Mouse (Mus musculus): ENCODE data around the gene Dmp1.

Gene Dmp1

DNA sequence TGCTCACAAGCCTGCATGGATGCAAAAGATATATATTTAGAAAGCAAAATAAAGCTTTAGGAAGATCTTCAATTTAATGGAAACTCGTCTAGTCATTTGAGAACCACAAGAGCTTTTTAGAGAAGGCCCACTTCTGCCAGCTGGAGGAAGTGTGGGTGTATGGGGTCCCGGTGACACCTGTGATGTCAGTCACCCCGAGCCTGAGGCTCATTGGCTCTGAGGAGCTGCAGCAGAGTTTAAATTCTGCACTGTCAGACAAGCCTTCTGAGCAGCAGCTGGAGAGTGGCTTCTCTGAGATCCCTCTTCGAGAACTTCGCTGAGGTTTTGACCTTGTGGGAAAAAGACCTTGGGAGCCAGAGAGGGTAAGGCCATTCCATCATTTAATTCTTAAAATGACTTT is at the start of gene Dmp1:
Gene Dmp1 (plus strand): TSS at position 263 of the 400 bp plus-strand sequence.
- no peak for DNase-seq

DNA sequence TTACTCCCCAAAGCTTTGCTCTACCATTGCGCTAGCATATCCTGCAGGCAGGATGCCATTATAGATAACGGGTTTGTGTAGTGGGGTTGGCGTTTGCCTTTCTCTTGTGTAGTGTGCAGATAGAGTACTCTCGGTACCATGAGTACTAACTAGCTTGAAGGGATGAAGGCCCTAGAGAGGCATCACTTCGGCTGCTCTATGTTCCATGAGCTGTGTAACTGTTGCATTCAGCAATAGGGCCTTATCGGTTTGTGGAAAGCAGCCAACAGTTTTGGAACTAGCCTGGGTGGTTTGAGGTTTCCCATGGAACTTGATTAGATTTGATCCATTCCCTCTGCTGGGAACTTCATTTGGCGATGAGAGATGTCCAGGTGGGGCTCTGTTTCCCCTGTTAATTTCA is 44.7 kb upstream of the Dmp1 start:
- no peak for DNase-seq

DNA sequence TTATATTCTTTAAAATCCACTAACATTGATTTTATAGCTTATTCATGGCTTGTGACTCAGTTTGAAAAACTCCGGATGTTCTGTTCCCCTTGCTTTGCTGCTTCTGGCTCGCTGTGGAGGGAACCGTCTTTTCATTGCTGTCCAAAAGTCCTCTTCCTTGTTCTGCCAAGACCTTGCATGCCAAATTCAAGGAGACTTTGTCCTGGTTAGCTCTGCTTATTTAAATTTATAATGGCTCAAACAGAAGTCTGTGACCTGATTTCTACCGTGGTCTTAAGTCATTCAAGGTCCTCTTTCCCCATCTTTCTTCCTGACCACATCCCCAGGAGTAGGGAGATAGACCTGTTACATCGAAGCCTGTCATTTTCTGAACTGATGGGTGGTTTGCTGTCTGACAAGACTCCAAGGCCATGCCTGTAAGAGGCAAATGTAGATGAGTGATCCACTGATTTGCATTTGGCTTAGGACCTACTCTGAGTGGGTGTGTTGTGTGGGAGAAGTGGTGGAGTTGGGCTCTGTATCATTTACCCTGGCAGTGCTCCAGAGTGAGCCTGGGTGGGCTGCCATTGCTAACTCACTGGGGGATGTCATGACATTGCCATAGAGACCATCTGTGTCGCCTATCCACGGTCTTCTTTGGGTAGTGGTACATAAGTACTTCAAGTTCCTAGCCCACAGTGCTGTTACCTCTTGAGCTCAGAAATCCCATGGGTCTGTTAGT is 43.9 kb upstream of the Dmp1 start:
- DNase-seq = peak; percentile 65

DNA sequence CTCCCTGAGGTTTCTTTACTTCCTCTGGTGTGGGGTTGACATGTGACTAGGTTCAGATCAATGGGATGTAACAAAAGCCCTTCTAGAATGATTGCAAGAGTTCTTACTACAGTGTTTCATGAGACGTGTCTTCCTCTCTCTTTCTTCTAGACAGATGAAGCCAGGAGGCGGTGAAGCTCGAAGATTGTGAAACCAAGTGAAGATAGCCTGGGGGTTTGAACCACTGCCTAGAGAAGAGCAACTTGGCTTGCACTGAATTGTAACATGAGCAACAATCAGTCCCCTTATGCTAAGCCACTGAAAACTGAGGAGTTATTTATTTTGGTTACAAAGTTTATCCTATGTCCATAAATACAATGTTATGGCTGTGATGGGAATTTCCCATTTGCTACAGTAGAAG is 41.8 kb upstream of the Dmp1 start:
- no peak for DNase-seq

DNA sequence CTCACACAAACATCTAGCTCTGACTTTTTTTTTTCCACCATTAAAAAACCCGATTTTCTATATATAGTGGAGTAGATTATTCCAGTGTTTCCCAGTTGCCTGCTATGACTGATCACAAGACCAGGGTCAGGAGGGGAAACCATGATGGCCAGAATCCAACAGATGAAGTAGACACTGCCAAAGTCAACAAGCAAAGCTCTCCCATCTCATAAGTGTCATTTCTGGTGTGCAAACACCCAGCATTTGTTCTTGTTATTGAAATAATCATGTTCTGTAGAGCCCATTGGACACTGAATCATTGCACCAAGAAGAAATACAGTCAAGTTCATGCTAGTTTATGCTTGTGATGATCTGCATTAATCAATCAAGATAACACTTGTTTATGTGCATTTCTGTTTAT is 41.0 kb upstream of the Dmp1 start:
- DNase-seq = peak; percentile 70

DNA sequence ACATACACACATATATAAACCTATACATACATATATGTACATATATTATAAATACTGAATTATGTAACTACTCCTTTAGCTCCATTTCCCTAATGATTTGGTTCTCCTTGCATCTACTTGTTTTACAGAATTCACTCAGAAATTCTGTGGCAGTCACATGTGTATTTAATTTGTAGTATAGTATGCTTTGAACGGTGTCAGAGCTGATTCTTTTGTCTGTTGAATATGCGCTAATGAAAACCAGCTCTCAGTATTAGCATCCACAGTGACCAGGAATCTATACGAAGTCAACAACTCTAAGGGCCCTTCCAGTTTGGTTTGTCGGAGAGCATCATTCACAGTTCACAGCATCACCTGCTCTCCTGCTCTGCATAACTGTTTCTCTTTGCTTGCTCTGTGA is 38.9 kb upstream of the Dmp1 start:
- no peak for DNase-seq

DNA sequence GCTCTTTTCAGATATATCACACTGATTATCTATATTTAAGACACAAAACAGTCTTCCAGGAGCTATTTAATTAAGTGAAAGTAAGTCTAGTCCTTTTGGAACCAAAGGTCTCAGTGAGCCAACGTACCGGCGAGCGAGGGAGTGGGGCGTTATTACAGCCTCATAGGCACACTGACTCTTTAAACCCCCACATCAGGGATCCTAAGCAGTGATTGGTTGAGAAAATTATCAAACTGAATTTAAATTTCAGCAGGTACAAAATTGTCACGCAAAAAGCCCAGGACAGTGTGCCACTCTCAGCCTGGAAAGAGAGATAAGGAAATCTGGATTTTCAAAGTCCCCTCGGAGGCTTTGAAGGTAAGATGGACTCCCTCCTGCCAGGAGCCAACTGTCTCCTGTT is 32.0 kb upstream of the Dmp1 start, which contains the start of gene Dspp:
Gene Dspp (plus strand): TSS at position 301 of the 400 bp plus-strand sequence.
- no peak for DNase-seq

DNA sequence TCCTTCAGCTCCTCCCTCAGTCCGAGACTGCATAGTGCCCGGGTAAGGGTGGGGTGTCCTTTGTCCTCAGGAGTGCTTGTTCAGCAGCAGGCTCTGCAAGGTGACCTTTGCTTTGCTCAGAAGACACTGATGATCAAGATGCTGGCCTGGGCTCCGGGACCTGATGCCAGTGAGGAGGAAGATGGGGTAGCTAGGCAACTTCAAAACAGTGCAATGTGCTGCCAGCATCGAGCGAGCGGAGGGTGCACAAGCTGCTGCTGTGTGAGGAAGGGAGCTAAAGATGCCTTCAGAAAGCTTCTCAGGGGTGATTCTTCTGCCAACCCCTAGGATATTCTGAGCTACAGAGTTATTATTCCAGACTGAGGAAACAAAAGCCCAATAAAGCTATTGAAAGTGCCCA is 29.3 kb upstream of the Dmp1 start:
- no peak for DNase-seq

DNA sequence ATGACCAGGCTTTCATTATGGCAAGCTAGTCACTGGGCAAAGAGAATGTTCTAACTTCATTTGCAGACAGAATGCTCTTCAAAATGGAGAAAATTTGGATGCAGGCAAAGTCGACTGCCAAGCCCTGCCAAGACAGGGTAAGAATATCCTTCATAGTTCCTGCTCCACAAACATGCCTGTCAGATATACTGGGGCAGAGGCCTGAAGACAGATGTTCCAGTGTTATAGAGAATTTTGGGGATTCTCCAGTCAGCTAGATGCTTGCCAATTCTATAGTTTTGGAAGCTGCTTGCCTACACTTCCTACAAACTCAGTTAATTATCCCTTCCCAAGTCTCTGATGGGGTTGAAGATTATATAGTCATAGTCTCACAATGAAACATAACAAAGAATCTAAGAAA is 18.7 kb upstream of the Dmp1 start:
- no peak for DNase-seq

DNA sequence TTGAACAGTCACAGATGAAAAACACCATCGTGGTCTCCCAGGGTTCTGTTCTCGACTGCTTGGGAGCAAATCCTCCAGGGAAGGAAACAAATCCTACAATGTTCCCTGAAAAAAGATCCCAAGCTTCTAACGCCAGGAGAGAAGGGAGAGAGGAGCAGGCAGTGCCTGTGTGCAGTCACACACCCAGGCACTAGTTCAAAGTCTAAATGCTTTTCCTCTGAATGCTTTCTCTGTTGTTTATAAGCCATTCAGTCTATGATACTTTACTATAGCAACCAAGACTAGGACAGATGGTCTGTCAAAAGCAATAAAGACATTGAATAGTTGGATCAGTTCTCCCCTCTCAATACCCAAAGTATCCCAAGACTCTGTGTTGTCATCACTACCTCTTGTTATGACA is 15.1 kb upstream of the Dmp1 start:
- DNase-seq = peak; percentile 3

DNA sequence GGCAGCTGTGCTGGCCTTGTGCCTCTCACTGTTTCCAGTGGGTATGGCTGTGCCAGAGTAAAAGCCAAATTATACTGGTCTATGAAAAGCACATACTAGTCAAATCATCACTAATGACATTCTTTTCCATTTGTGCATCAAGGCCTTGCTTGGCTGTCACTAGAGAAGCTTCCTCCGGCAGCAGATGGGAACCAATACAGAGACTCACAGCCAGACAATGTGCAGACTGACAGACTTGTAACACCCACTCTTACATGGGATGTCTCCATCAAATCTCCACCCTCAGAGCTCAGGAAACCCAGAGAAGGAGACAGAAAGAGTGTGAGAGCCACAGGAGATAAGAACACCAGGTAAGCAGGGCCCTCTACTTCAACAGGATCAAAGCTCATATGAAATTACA is 7.3 kb upstream of the Dmp1 start:
- no peak for DNase-seq

DNA sequence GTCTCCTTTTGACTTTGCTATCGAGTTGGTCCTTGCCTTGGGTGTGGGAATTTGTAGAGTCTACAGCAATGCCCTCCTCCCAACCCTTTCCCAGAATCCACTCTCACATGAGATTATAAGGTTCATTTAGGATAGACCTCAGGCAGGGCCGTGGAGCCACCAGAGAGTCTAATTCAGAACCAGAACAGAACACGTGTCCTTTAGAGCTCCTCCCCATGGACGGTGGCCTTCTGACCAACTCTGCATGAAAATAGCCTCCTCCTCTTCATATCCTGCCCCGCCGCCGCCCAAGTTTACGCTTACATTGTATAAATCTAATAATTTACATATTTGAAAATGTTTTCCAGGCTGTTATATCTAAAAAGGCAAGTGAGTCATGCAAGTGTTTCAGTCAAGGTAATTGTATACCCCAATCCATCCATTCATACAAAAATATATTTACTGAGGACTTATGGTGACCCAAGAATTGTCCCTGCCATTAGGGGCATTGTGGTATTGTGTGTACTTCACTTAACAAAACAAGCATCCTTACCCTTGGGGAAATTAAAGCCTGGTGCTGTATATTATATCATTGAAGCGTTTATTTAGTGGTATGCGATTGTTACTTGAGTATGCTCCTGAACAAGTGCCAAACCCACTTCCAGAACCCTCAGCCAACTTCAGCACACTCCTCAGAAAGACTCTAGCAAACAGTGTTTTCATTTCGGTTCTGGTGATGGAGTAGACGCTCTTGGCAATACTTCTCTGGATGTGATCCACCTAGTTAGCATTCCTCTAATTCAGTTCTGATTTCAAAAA is 1.1 kb upstream of the Dmp1 start:
- DNase-seq = no peak

DNA sequence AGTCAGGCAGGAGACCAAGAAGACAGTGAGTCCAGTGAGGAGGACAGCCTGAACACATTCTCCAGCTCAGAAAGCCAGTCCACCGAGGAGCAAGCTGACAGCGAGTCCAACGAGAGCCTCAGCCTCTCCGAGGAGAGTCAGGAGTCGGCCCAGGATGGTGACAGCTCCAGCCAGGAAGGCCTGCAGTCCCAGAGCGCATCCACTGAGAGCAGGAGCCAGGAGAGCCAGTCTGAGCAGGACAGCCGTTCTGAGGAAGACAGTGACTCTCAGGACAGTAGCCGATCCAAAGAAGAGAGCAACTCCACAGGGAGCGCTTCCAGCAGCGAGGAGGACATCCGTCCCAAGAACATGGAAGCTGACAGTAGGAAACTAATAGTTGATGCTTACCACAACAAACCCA is 10.1 kb downstream of the Dmp1 start:
- DNase-seq = no peak

DNA sequence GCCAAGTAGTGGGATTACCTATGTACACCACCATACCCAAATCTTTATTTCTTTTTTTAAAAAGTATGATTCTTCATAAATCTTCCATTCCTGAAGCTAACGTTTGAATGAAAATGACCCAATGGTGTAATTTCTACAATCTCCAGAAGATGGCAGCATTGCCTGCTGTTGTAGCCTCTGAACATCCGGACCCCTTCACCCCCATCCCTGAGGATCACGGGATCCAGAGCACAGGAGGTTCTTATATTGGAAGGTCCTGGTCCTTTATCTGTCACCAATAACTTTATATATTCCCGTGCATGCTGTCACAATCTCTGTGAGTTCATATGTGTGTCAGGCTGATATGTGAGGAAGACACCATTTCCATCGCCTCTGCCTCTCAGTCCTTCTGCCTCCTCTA is 16.5 kb downstream of the Dmp1 start:
- DNase-seq = peak; percentile 43

DNA sequence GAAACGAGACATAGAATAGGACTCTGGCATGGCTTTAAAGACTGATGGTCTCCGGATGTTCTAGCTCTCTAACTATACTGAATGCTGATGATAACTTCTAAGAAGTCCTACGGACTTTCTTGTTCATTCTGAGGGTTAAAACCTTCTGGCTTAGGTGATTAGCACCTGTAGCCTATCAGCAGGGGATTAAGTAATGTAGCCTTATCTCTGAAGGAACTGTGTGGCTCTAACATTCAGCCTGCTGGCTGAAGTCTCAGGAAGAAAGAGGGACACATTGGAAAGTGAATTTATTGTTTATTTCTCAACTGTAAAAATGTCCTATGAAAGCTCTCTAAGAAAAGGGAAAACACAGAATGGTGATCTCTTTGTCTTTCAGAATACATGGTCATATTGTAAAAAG is 21.9 kb downstream of the Dmp1 start:
- no peak for DNase-seq

DNA sequence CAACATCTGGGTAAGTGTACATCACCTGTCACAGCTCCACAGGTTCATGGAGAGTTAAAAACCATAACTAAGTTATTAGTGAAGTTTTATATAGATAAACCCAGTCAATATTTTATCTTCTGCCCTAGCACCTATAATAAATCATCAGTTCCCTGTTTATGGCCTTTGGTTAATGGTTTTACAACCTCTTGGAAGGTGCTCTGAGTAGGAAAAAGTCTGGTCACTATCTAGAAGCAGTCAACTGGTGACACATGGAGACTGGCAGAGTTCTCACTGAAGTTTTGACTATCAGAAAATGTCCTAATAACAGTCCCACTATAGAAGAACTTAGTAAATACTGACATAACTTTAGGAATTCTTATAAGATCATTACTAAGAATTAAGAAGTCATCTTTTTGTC is 22.3 kb downstream of the Dmp1 start:
- no peak for DNase-seq

DNA sequence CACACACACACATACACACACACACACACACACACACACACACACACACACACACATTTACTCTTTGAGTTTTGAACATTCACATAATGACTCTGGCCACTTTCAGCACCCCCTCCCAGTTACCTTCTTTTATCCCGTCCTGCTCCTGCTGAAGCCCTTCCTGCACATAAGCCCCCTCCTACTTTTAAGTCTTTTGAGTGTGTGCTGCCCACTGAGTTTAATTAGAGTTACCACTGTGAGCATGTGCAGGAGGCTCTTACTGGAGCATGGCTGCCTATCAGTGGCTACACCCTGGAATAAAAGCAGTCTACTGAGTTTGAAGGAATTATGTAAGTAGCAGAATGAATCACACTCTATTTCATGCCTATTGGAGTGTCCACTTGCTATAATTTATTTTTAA is 26.1 kb downstream of the Dmp1 start:
- DNase-seq = no peak

DNA sequence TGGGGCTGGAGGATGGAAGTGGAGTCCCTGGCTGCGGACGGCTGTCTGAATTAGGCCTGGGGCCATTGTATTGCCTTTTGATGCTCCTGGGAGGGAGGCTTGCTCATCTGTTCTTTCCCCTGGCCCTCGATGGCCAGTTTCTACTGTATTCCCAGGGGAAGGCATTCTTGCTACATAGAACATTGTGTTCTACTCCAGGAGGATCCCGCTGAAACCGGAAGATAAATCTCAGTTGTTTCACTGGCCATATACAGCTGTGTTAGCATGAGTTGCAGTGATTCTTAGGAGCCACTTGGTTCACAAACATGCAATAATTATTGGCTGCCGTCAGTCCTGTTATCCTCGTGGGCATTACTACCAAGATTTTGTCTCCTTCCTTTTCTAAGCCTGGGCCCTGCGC is 34.3 kb downstream of the Dmp1 start:
- DNase-seq = peak; percentile 6

DNA sequence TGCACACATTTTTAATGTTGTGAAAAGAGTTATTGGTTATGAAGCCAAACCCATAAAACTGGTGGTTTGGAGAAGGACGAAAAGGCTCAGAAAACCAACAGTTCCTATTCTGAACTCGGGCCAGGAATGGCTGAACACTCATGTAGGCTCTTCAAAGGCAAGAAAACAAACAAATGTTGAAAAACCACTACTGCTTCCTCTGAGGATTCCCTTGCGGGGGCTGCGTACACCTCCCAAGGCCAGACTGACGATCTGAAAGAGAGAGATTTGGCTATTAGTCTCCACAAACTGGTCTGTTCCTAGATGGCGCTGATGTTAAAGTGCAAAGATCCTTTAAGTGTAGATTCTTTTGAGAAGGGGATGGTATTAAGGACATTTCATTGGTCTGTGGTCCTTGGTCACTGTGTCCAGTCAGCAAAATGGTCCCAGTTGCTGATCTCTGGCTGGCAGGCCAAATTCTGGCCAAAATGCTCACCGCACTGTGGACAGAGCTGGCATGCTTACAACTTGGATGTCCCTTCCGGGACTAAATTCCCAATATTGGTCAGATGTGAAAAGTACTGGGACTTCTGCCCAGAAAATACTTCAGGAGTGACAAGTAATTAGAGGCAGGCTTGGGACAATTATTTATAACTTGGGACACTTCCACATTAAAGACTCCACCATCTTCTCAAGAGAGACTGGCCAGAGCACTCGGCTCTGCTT is 37.4 kb downstream of the Dmp1 start:
- peak; percentile 60 for DNase-seq

DNA sequence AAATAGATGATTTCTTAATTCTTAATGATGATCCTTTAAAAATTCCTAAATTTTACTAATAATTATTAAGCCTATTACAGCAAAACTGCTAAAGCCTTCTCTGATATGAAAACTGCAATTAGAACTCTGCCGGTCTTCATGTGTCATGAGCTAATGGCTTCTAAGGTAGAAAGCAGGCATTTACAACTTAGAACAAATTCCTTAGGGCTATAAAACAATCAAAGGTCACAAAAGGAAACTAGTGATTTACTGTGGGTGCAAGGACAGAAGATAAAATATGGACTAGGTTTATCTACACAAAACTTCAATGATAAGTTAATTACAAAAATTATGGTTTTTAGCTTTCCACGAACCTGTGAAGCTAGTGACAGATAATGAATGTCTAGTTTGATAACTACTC is 41.8 kb downstream of the Dmp1 start:
- no peak for DNase-seq

DNA sequence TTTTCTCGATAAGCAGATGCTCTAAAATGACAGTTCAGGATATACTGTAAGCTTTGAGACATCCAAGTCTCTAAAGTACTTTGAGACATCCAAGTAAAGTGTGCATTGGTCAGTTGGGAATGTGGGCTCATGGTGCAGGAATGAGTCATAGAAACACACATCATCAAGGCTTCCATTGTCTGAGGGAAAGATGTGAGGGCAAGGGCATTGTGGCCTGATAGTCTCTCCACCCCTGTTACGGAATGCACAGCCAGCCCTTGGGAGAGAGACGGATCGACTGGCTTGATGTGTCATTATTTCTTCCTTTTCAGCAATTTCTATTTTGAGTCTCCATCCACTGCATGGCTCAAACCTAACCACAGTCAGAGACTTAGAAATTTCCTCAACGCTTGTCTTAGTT is 49.4 kb downstream of the Dmp1 start:
- DNase-seq = no peak

DNA sequence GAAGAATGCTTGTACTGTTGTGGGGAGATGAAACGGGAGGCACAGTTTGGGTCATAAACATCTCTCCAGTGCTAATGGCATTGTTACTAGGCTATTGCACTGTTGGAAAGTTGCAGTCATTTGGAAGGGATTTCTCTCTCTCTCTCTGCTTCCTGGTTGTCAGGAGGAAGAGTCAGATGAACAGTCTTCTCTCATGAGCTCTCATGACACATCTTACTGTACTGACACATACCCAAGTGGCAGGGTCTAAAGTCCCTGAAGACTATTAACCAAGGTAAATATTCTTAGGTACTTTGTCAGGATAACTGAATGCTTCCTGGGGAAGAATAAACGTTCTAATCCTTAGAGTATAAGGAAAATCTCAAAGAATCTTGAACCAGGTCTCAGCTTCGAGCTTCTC is 54.2 kb downstream of the Dmp1 start:
- DNase-seq = no peak

DNA sequence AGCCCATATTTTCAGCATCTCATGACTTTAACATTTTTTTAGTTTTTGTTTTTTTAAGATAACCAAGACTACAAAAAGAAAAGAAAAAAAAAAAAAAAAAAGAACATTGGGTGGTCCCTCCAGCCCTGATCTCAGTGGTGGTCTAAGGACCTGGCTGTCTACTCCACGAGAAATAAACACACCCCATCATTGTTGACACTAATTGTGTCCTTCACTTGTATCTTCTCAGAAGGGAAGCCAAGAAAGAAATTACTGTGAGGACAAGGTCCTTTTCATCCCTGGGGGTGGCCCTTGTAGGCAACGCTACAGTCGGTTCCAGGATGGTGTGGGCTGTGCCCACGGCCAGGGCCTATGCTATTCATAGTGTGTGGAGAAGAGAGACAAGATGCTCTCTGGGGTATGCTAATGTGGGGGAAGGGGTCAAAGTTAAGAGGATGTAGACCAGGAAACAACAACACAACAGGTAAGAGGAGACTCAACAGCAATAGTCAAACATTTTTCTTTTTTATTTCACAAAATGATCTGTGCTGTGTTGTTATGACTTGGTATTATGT is 59.6 kb downstream of the Dmp1 start:
- no peak for DNase-seq

Measured in kidney, adult 9 months (tissue).